Mouse (Mus musculus) MEL (cell line): Measurements from ENCODE around the gene Exd2. TPM values are rescaled to one million over a fixed set of nuclear protein-coding genes. Genes with fewer than 3 reads are reported as not detected.

Source experiments
- DNase-seq: peaks from one replicate; pipeline ENCODE4 v3.0.0; 2011; ENCODE audit warnings: low read depth, low spot score
- H3K27ac ChIP-seq: 2 replicates; pipeline ENCODE4 v1.5.1; 2012; ENCODE audit warnings: low read depth, mild to moderate bottlenecking, control low read depth, low read length, moderate library complexity; ENCODE audit not compliant: control insufficient read depth
- H3K27me3 ChIP-seq, 2 experiments: fragments of 150-350 bp in 1 of 2; sonication (generic) in 1 of 2; 2 replicates each; pipeline ENCODE4 v1.6.1; 2012; ENCODE audit warnings: low read length in 2 of 2, mild to moderate bottlenecking in 2 of 2, improper control_type of control experiment in 1 of 2, moderate library complexity in 1 of 2; ENCODE audit not compliant: insufficient read depth in 2 of 2, control insufficient read depth in 1 of 2
- H3K36me3 ChIP-seq, 2 experiments: 2 replicates each; pipeline ENCODE4 v1.6.1; 2012 to 2014; ENCODE audit warnings: low read length in 2 of 2, improper control_type of control experiment in 1 of 2, inconsistent platforms in 1 of 2, mild to moderate bottlenecking in 1 of 2; ENCODE audit not compliant: insufficient read depth in 2 of 2, control insufficient read depth in 1 of 2
- H3K4me1 ChIP-seq, 2 experiments: fragments of 150-350 bp in 1 of 2; sonication (generic) in 1 of 2; 2 replicates each; pipeline ENCODE4 v1.6.1; 2012; ENCODE audit warnings: low read length in 2 of 2, improper control_type of control experiment in 1 of 2, mild to moderate bottlenecking in 1 of 2; ENCODE audit not compliant: insufficient read depth in 2 of 2, control insufficient read depth in 1 of 2
- H3K4me3 ChIP-seq, 2 experiments: fragments of 150-350 bp in 1 of 2; sonication (generic) in 1 of 2; 2 replicates each; pipeline ENCODE4 v1.5.1; 2012; ENCODE audit warnings: low read depth in 2 of 2, low read length in 2 of 2, mild to moderate bottlenecking in 2 of 2, moderate library complexity in 2 of 2, control low read depth in 1 of 2, improper control_type of control experiment in 1 of 2; ENCODE audit not compliant: control insufficient read depth in 1 of 2, insufficient read depth in 1 of 2
- H3K79me2 ChIP-seq: 2 replicates; pipeline ENCODE4 v1.6.1; 2012; ENCODE audit warnings: mild to moderate bottlenecking, low read length, moderate library complexity; ENCODE audit not compliant: control insufficient read depth, poor library complexity, insufficient read depth
- H3K9ac ChIP-seq: 2 replicates; pipeline ENCODE4 v1.6.1; 2012; ENCODE audit warnings: low read depth, mild to moderate bottlenecking, control low read depth, low read length, moderate library complexity; ENCODE audit not compliant: control insufficient read depth, poor library complexity, severe bottlenecking
- H3K9me3 ChIP-seq: fragments of 150-350 bp; sonication (generic); replicated peaks from 2 replicates; pipeline ENCODE4 v1.6.1; 2012; ENCODE audit warnings: mild to moderate bottlenecking, low read length, improper control_type of control experiment, moderate library complexity; ENCODE audit not compliant: insufficient read depth
- CHD1 ChIP-seq: IDR thresholded peaks from 2 replicates; pipeline ENCODE4 v1.6.1; 2012; ENCODE audit warnings: low read depth, mild to moderate bottlenecking, inconsistent platforms, low read length, improper control_type of control experiment
- EP300 ChIP-seq, 2 experiments: IDR thresholded peaks; 2 replicates each; pipeline ENCODE4 v1.6.1; 2011; ENCODE audit warnings: improper control_type of control experiment in 2 of 2, low read length in 2 of 2, low read depth in 1 of 2, mild to moderate bottlenecking in 1 of 2
- ETS1 ChIP-seq: IDR thresholded peaks from 2 replicates; pipeline ENCODE4 v1.6.1; 2012; ENCODE audit warnings: low read depth, mild to moderate bottlenecking, inconsistent platforms, low read length, improper control_type of control experiment, moderate library complexity
- GABPA ChIP-seq: IDR thresholded peaks from 2 replicates; pipeline ENCODE4 v1.6.1; 2012; ENCODE audit warnings: low read depth, mild to moderate bottlenecking, inconsistent platforms, low read length, improper control_type of control experiment, moderate library complexity
- KAT2A ChIP-seq: conservative IDR thresholded peaks from 2 replicates; pipeline ENCODE4 v1.6.1; 2012; ENCODE audit warnings: low read depth, low read length, improper control_type of control experiment, inconsistent platforms
- MAFK ChIP-seq: IDR thresholded peaks from 2 replicates; pipeline ENCODE4 v1.6.1; 2011; ENCODE audit warnings: low read depth, mild to moderate bottlenecking, low read length, improper control_type of control experiment, borderline replicate concordance
- MAZ ChIP-seq: IDR thresholded peaks from 2 replicates; pipeline ENCODE4 v1.6.1; 2012; ENCODE audit warnings: low read depth, mild to moderate bottlenecking, inconsistent platforms, low read length, improper control_type of control experiment
- MEF2A ChIP-seq: IDR thresholded peaks from 2 replicates; pipeline ENCODE4 v1.6.1; 2014; ENCODE audit warnings: low read depth, mild to moderate bottlenecking, inconsistent platforms, low read length, improper control_type of control experiment; ENCODE audit not compliant: poor library complexity, insufficient replicate concordance, severe bottlenecking; ENCODE audit errors: extremely low read depth
- NELFE ChIP-seq: IDR thresholded peaks from 2 replicates; pipeline ENCODE4 v1.6.1; 2011; ENCODE audit warnings: low read depth, low read length, improper control_type of control experiment
- POLR2AphosphoS2 ChIP-seq: IDR thresholded peaks from 2 replicates; pipeline ENCODE4 v1.6.1; 2011; ENCODE audit warnings: low read length, improper control_type of control experiment
- RAD21 ChIP-seq: IDR thresholded peaks from 2 replicates; pipeline ENCODE4 v1.6.1; 2011; ENCODE audit warnings: mild to moderate bottlenecking, low read depth, low read length, improper control_type of control experiment
- RCOR1 ChIP-seq: IDR thresholded peaks from 2 replicates; pipeline ENCODE4 v1.6.1; 2012; ENCODE audit warnings: low read depth, mild to moderate bottlenecking, inconsistent platforms, low read length, improper control_type of control experiment
- TCF12 ChIP-seq: IDR thresholded peaks from 2 replicates; pipeline ENCODE4 v1.6.1; 2014; ENCODE audit warnings: low read depth, mild to moderate bottlenecking, inconsistent platforms, low read length, improper control_type of control experiment, moderate library complexity
- USF1 ChIP-seq: IDR thresholded peaks from 2 replicates; pipeline ENCODE4 v1.6.1; 2014; ENCODE audit warnings: low read depth, mild to moderate bottlenecking, inconsistent platforms, low read length, improper control_type of control experiment, moderate library complexity
- ZNF384 ChIP-seq: IDR thresholded peaks from 2 replicates; pipeline ENCODE4 v1.6.1; 2012; ENCODE audit warnings: low read depth, mild to moderate bottlenecking, inconsistent platforms, low read length, improper control_type of control experiment
- polyA plus RNA-seq, 2 experiments: library from polyadenylated mRNA; stranded (reverse) in 1 of 2; unstranded in 1 of 2; fragments of >175 nt in 1 of 2; fragments of >200 nt in 1 of 2; gene quantifications; 2 replicates each; pipeline versions ENCODE4 v1.2.1 to v1.2.4; 2012; ENCODE audit warnings: low replicate concordance in 2 of 2, low read depth in 1 of 2; ENCODE audit not compliant: insufficient read length in 2 of 2, insufficient read depth in 1 of 2, missing spikeins in 1 of 2
- total RNA-seq: library from RNA; depleted of rRNA; stranded (reverse); fragments of 300-350 nt; gene quantifications from 2 replicates; pipeline ENCODE4 v1.2.3, GENCODE M21; 2012

Exd2 gene
- total and polyA plus RNA-seq, 3 experiments: 9.6 to 12.8 TPM; not detected in 1

- peak overlapping the region; percentile 64 to 88 for H3K4me3 ChIP-seq
- no peak for DNase-seq
- H3K9me3 ChIP-seq: no peaks in the 10 kb centered on the region
- H3K27me3 ChIP-seq: no peaks in the 10 kb centered on the region
- peaks cover 0 to 4% of the 10 kb centered on the region in 2 experiments; a peak in 2 of 4 replicates for H3K36me3 ChIP-seq
- peaks cover 0 to 7% of the 10 kb centered on the region in 2 experiments; a peak in 2 of 4 replicates for H3K4me1 ChIP-seq
- peaks cover 3% of the 10 kb centered on the region; the same call in 1 of the 2 replicates for H3K79me2 ChIP-seq
- H3K27ac ChIP-seq: peak overlapping the region; percentile 79
- H3K9ac ChIP-seq: peak overlapping the region; percentile 73
- no peak for TF ChIP-seq MAFK
- TF ChIP-seq ZNF384: peak; percentile 64
- peak; percentile 48; the same call in 1 of the 2 replicates for TF ChIP-seq NELFE
Observed at GRCm38 (mm10) chr12:80463666-80464269, 873 bp downstream of the Exd2 start.

- no peak overlapping the region for H3K9ac ChIP-seq
- peaks cover 16 to 17% of the 10 kb centered on the region in 2 experiments for H3K4me1 ChIP-seq
- no peak overlapping the region for H3K4me3 ChIP-seq
- DNase-seq: no peak
- H3K36me3 ChIP-seq: peaks cover 0 to 22% of the 10 kb centered on the region in 2 experiments; a peak in 2 of 4 replicates
- TF ChIP-seq POLR2AphosphoS2 (no peak), EP300 (IDR thresholded peaks at IDR 0.05; ENCODE audit: low read depth in 1 of 2, low read length in 2 of 2) (no peak), RAD21 (no peak), MAZ (no peak), ETS1 (no peak)
- TF ChIP-seq, all 39 proteins: peak for 0
- H3K79me2 ChIP-seq: peaks cover 3% of the 10 kb centered on the region; the same call in 1 of the 2 replicates
- no peak overlapping the region for H3K27ac ChIP-seq
- no peaks in the 10 kb centered on the region for H3K9me3 ChIP-seq
- no peaks in the 10 kb centered on the region for H3K27me3 ChIP-seq
Observed at GRCm38 (mm10) chr12:80470206-80470605, 7.3 kb downstream of the Exd2 start.

GRCm38 (mm10) chr12:80471926-80472325 lies 9.0 kb downstream of the Exd2 start:
- TF ChIP-seq MAFK (peak; percentile 68; the same call in 1 of the 2 replicates), GABPA (0 out of 2 replicates have a peak, but pooled peaks have one; percentile 52), EP300 (IDR thresholded peaks at IDR 0.05; ENCODE audit: low read depth in 1 of 2, low read length in 2 of 2) (no peak), NELFE (no peak), USF1 (peak; percentile 22; the same call in 1 of the 2 replicates), POLR2AphosphoS2 (no peak), CHD1 (no peak), KAT2A (no peak), MEF2A (peak; percentile 41; the same call in 1 of the 2 replicates), TCF12 (no peak), ETS1 (0 out of 2 replicates have a peak, but pooled peaks have one; percentile 41), RCOR1 (no peak)
- TF ChIP-seq, all 39 proteins: peak for 5
- H3K27me3 ChIP-seq: no peaks in the 10 kb centered on the region
- H3K9me3 ChIP-seq: no peaks in the 10 kb centered on the region
- H3K9ac ChIP-seq: no peak overlapping the region
- peak; percentile 53 for DNase-seq
- peaks cover 3% of the 10 kb centered on the region; the same call in 1 of the 2 replicates for H3K79me2 ChIP-seq
- peaks cover 0 to 22% of the 10 kb centered on the region in 2 experiments; a peak in 3 of 4 replicates for H3K36me3 ChIP-seq
- peaks cover 15 to 16% of the 10 kb centered on the region in 2 experiments for H3K4me1 ChIP-seq
- no peak overlapping the region for H3K27ac ChIP-seq
- H3K4me3 ChIP-seq: no peak overlapping the region
